ENCODE assay signal across 8 mouse cellular contexts in genomic region chr2:39226019-39226640, GRCm38 (mm10). TPM values are rescaled to one million over a fixed set of nuclear protein-coding genes. Genes with fewer than 3 reads are reported as not detected.
A peak's percentile ranks its signal among the peaks of the same experiment; 100 is the strongest.
DNase-seq lines count a peak whose midpoint lies in the region; ATAC-seq and TF ChIP-seq lines count a peak whose summit lies in the region.

TSS of gene Ppp6c (minus strand) at chr2:39226451.

- under 1% methylated on average over 56 of the region's 56 CpGs for WGBS in cerebellum, adult 2 months
- WGBS in forebrain, postnatal 0 days: 1% methylated on average over 54 of the region's 56 CpGs
- WGBS in lung, embryonic 15.5 days: under 1% methylated on average over 51 of the region's 56 CpGs

- H3K36me3 ChIP-seq in MEL (ENCODE audit: control insufficient read depth in 1 of 2, insufficient read depth in 2 of 2, low read length in 2 of 2): peaks cover 0 to 26% of the 10 kb centered on the region in 2 experiments; a peak in 2 of 4 replicates
- H3K36me3 ChIP-seq in forebrain, postnatal 0 days (ENCODE audit: insufficient read depth): no peaks in the 10 kb centered on the region
- no peaks in the 10 kb centered on the region for H3K36me3 ChIP-seq in lung, embryonic 15.5 days

- peak within 1 kb of the TSS; percentile 98 for H3K9ac ChIP-seq in MEL (ENCODE audit: control insufficient read depth, low read depth, low read length, poor library complexity, severe bottlenecking)
- peak within 1 kb of the TSS; percentile 65 for H3K9ac ChIP-seq in forebrain, postnatal 0 days
- peak within 1 kb of the TSS; percentile 83 for H3K9ac ChIP-seq in lung, embryonic 15.5 days

- TF ChIP-seq RAD21 in MEL (IDR thresholded peaks at IDR 0.05; ENCODE audit: low read depth, low read length): no peak

- peak within 1 kb of the TSS; percentile 87 to 98 for H3K4me3 ChIP-seq in MEL (ENCODE audit: control insufficient read depth in 1 of 2, insufficient read depth in 1 of 2, low read depth in 2 of 2, low read length in 2 of 2)
- peak within 1 kb of the TSS; percentile 82 for H3K4me3 ChIP-seq in cerebellum, adult 2 months (replicated peaks; ENCODE audit: insufficient read depth, low read depth, low read length)
- H3K4me3 ChIP-seq in forebrain, postnatal 0 days (ENCODE audit: low read depth, low read length): peak within 1 kb of the TSS; percentile 59
- H3K4me3 ChIP-seq in lung, embryonic 15.5 days: peak within 1 kb of the TSS; percentile 90

- TF ChIP-seq EP300 in MEL (IDR thresholded peaks at IDR 0.05; ENCODE audit: low read depth in 1 of 2, low read length in 2 of 2): no peak

- H3K4me2 ChIP-seq in forebrain, postnatal 0 days (ENCODE audit: low read depth): peak within 1 kb of the TSS; percentile 57
- peak within 1 kb of the TSS; percentile 60 for H3K4me2 ChIP-seq in lung, embryonic 15.5 days

- no peaks in the 10 kb centered on the region; a peak in 1 of 4 replicates for H3K27me3 ChIP-seq in MEL (ENCODE audit: control insufficient read depth in 1 of 2, insufficient read depth in 2 of 2, low read length in 2 of 2)
- no peaks in the 10 kb centered on the region for H3K27me3 ChIP-seq in cerebellum, adult 2 months (ENCODE audit: control insufficient read depth, insufficient read depth, low read length)
- no peaks in the 10 kb centered on the region for H3K27me3 ChIP-seq in forebrain, postnatal 0 days (ENCODE audit: insufficient read depth, low read length)
- no peaks in the 10 kb centered on the region for H3K27me3 ChIP-seq in lung, embryonic 15.5 days

- H3K4me1 ChIP-seq in MEL (ENCODE audit: control insufficient read depth in 1 of 2, insufficient read depth in 2 of 2, low read length in 2 of 2): peaks cover 13 to 15% of the 10 kb centered on the region in 2 experiments
- H3K4me1 ChIP-seq in cerebellum, adult 2 months (ENCODE audit: control insufficient read depth, insufficient read depth, low read length): no peaks in the 10 kb centered on the region
- peaks cover 14% of the 10 kb centered on the region; the same call in 1 of the 2 replicates for H3K4me1 ChIP-seq in forebrain, postnatal 0 days (ENCODE audit: insufficient read depth)
- H3K4me1 ChIP-seq in lung, embryonic 15.5 days: peaks cover 12% of the 10 kb centered on the region

- no peaks in the 10 kb centered on the region for H3K9me3 ChIP-seq in MEL (replicated peaks; ENCODE audit: insufficient read depth, low read length)
- no peaks in the 10 kb centered on the region for H3K9me3 ChIP-seq in forebrain, postnatal 0 days (ENCODE audit: low read length)
- no peaks in the 10 kb centered on the region for H3K9me3 ChIP-seq in lung, embryonic 15.5 days

- peak; percentile 99 for ATAC-seq in forebrain, postnatal 0 days
- ATAC-seq in lung, embryonic 15.5 days (ENCODE audit: borderline replicate concordance, extremely low read depth, low FRiP score, low TSS enrichment): peak; percentile 99

- H3K79me2 ChIP-seq in MEL (ENCODE audit: control insufficient read depth, insufficient read depth, low read length, poor library complexity): peaks cover 44% of the 10 kb centered on the region

- no peak for TF ChIP-seq CTCF in MEL (IDR thresholded peaks at IDR 0.05 in 2 of 3, conservative IDR thresholded peaks at IDR 0.05 in 1 of 3; ENCODE audit: control insufficient read depth in 1 of 3, insufficient read depth in 1 of 3, low read depth in 2 of 3, low read length in 3 of 3, poor library complexity in 1 of 3, severe bottlenecking in 1 of 3)
- no peak for TF ChIP-seq CTCF in cerebellum, adult 2 months (IDR thresholded peaks at IDR 0.05; ENCODE audit: borderline replicate concordance, insufficient read depth, low read depth, low read length)
- TF ChIP-seq CTCF in forebrain, postnatal 0 days (IDR thresholded peaks at IDR 0.05; ENCODE audit: low read depth): no peak

- peak; percentile 98 for DNase-seq in MEL (ENCODE audit: low read depth, low spot score)
- DNase-seq in cerebellum, adult 2 months: peak; percentile 94 to 97
- peak; percentile 98 for DNase-seq in forebrain, postnatal 0 days
- DNase-seq in heart, postnatal 4 days: peak; percentile 92
- peak; percentile 95 to 96 for DNase-seq in layer of hippocampus, adult 8-10 months (ENCODE audit: low spot score in 2 of 2)
- DNase-seq in ovary, adult 18-20 months (ENCODE audit: low spot score): peak; percentile 91
- DNase-seq in thymus, postnatal 0 days (ENCODE audit: low spot score): peak; percentile 96

- TF ChIP-seq POLR2A in MEL (IDR thresholded peaks at IDR 0.05; ENCODE audit: control insufficient read depth in 1 of 2, insufficient read depth in 1 of 2, low read depth in 1 of 2, low read length in 2 of 2, poor library complexity in 1 of 2): peak; percentile 80 to 87; a peak in 3 of 4 replicates
- peak; percentile 88 for TF ChIP-seq POLR2A in cerebellum, adult 2 months (IDR thresholded peaks at IDR 0.05; ENCODE audit: borderline replicate concordance, insufficient read depth, low read length)

- H3K27ac ChIP-seq in MEL (ENCODE audit: control insufficient read depth, low read depth, low read length): peak within 1 kb of the TSS; percentile 75
- H3K27ac ChIP-seq in cerebellum, adult 2 months (ENCODE audit: insufficient read depth, low read length): peak within 1 kb of the TSS; percentile 94
- H3K27ac ChIP-seq in forebrain, postnatal 0 days (ENCODE audit: low read depth, low read length): peak within 1 kb of the TSS; percentile 89
- peak within 1 kb of the TSS; percentile 92 for H3K27ac ChIP-seq in lung, embryonic 15.5 days

TF ChIP-seq in MEL, 35 proteins besides CTCF, POLR2A, EP300 and RAD21:
- no peak; the same call in 1 of the 2 replicates for TF ChIP-seq CHD2 (IDR thresholded peaks at IDR 0.05; ENCODE audit: low read length)
- TF ChIP-seq RCOR1 (IDR thresholded peaks at IDR 0.05; ENCODE audit: low read depth, low read length): no peak
- no peak for TF ChIP-seq E2F4 (IDR thresholded peaks at IDR 0.05; ENCODE audit: borderline replicate concordance, low read depth, low read length)
- no peak for TF ChIP-seq MEF2A (IDR thresholded peaks at IDR 0.05; ENCODE audit: extremely low read depth, insufficient replicate concordance, low read depth, low read length, poor library complexity, severe bottlenecking)
- peak; percentile 58 for TF ChIP-seq ETS1 (IDR thresholded peaks at IDR 0.05; ENCODE audit: low read depth, low read length)
- TF ChIP-seq POLR2AphosphoS2 (IDR thresholded peaks at IDR 0.05; ENCODE audit: low read length): peak; percentile 52; the same call in 1 of the 2 replicates
- TF ChIP-seq GATA1 (IDR thresholded peaks at IDR 0.05; ENCODE audit: low read depth, low read length): peak; percentile 69
- TF ChIP-seq ZNF384 (IDR thresholded peaks at IDR 0.05; ENCODE audit: low read depth, low read length): no peak
- no peak for TF ChIP-seq USF1 (IDR thresholded peaks at IDR 0.05; ENCODE audit: low read depth, low read length)
- peak; percentile 64; the same call in 1 of the 2 replicates for TF ChIP-seq MXI1 (IDR thresholded peaks at IDR 0.05; ENCODE audit: low read depth, low read length)
- TF ChIP-seq HCFC1 (IDR thresholded peaks at IDR 0.05; ENCODE audit: low read depth, low read length): peak; percentile 99
- TF ChIP-seq NRF1 (IDR thresholded peaks at IDR 0.05; ENCODE audit: insufficient read depth, low read depth, low read length, poor library complexity, severe bottlenecking): no peak
- TF ChIP-seq USF2 (IDR thresholded peaks at IDR 0.05; ENCODE audit: borderline replicate concordance in 1 of 2, insufficient read depth in 1 of 2, low read depth in 1 of 2, low read length in 2 of 2): no peak
- peak; percentile 58; the same call in 1 of the 2 replicates for TF ChIP-seq MYC (IDR thresholded peaks at IDR 0.05; ENCODE audit: low read depth, low read length)
- TF ChIP-seq TBP (IDR thresholded peaks at IDR 0.05; ENCODE audit: low read depth, low read length): peak; percentile 62
- 0 out of 2 replicates have a peak, but pooled peaks have one; percentile 29 for TF ChIP-seq MAX (IDR thresholded peaks at IDR 0.05; ENCODE audit: low read length)
- peak; percentile 99 for TF ChIP-seq KAT2A (conservative IDR thresholded peaks at IDR 0.05; ENCODE audit: low read depth, low read length)
- TF ChIP-seq SIN3A (IDR thresholded peaks at IDR 0.05; ENCODE audit: low read length): peak; percentile 94
- no peak for TF ChIP-seq TAL1 (IDR thresholded peaks at IDR 0.05; ENCODE audit: low read length)
- peak; percentile 63; the same call in 1 of the 2 replicates for TF ChIP-seq GABPA (IDR thresholded peaks at IDR 0.05; ENCODE audit: low read depth, low read length)
- TF ChIP-seq MAZ (IDR thresholded peaks at IDR 0.05; ENCODE audit: low read depth, low read length): peak; percentile 51; the same call in 1 of the 2 replicates
- TF ChIP-seq TCF12 (IDR thresholded peaks at IDR 0.05; ENCODE audit: low read depth, low read length): peak; percentile 73
- no peak for TF ChIP-seq ZKSCAN1 (IDR thresholded peaks at IDR 0.05; ENCODE audit: low read depth, low read length)
- peak; percentile 89 for TF ChIP-seq NELFE (IDR thresholded peaks at IDR 0.05; ENCODE audit: low read depth, low read length)
- TF ChIP-seq UBTF (IDR thresholded peaks at IDR 0.05; ENCODE audit: borderline replicate concordance, insufficient read depth, low read depth, low read length): 0 out of 2 replicates have a peak, but pooled peaks have one; percentile 51
- peak; percentile 98 for TF ChIP-seq ELF1 (IDR thresholded peaks at IDR 0.05; ENCODE audit: low read depth, low read length)

RNA-seq across cellular contexts. Expression of gene Ppp6c, which starts in this region (rescaled TPM):
- total RNA-seq in MEL (2012; rRNA removed): 34.9 and 37.7 TPM in 2 replicates
- polyA plus RNA-seq in MEL (2012; ENCODE audit: insufficient read depth in 1 of 2, insufficient read length in 2 of 2, low read depth in 1 of 2, low replicate concordance in 2 of 2, missing spikeins in 1 of 2): 10 to 100 TPM in 1 of 2 experiments, not detected in 1; 43.1 TPM
- 50.9 and 51.9 TPM in 2 replicates for polyA plus RNA-seq in cerebellum, adult 2 months (2012; rRNA removed)
- 47.6 and 57.2 TPM in 2 replicates for total RNA-seq in forebrain, postnatal 0 days (2014; rRNA removed)
- 51.1 and 54.5 TPM in 2 replicates for polyA plus RNA-seq in forebrain, postnatal 0 days (2015; fragmentation: Nextera tagmentation; extraction: Ambion mirVana)
- total RNA-seq in heart, postnatal 4 days (2021): 10 to 100 TPM; 63.1 to 68.1 TPM
- total RNA-seq in layer of hippocampus, adult 8-10 months (2022): 10 to 100 TPM; 58.4 to 74.2 (median 63.1) TPM
- polyA plus RNA-seq in lung, embryonic 15.5 days (2015; fragmentation: Nextera tagmentation; extraction: Ambion mirVana): 79.8 and 81.3 TPM in 2 replicates
- polyA plus RNA-seq in thymus, postnatal 0 days (2015; fragmentation: Nextera tagmentation; extraction: Ambion mirVana): 120 and 129 TPM in 2 replicates

Comparison
In these comparisons a context has a peak if more than half of its experiments do, and no peak if none do; other contexts are left out.
1. Peak in every context shown above with its lines: DNase-seq, ATAC-seq, H3K4me3 ChIP-seq and H3K27ac ChIP-seq.